Mouse (Mus musculus): ENCODE measurements at regions not wholly inside any gene's neighbourhood (a gene's known extent, or its start where the extent isn't known, plus 50 kb on each side); places are given as distances from the start of the nearest gene placed in this dataset.

GRCm38 (mm10) chr16:95929700-95930435 is 60.9 kb downstream of the Psmg1 start:
- Histone ChIP-seq H3K27ac (replicated peaks; ENCODE audit: low read depth, low read length) (no peak overlapping the region), H3K4me3 (ENCODE audit: insufficient read depth, low read depth, low read length) (no peak overlapping the region), H3K4me1 (ENCODE audit: control insufficient read depth, insufficient read depth, insufficient read length, low read length) (peaks cover 11% of the 10 kb centered on the region)

DNA sequence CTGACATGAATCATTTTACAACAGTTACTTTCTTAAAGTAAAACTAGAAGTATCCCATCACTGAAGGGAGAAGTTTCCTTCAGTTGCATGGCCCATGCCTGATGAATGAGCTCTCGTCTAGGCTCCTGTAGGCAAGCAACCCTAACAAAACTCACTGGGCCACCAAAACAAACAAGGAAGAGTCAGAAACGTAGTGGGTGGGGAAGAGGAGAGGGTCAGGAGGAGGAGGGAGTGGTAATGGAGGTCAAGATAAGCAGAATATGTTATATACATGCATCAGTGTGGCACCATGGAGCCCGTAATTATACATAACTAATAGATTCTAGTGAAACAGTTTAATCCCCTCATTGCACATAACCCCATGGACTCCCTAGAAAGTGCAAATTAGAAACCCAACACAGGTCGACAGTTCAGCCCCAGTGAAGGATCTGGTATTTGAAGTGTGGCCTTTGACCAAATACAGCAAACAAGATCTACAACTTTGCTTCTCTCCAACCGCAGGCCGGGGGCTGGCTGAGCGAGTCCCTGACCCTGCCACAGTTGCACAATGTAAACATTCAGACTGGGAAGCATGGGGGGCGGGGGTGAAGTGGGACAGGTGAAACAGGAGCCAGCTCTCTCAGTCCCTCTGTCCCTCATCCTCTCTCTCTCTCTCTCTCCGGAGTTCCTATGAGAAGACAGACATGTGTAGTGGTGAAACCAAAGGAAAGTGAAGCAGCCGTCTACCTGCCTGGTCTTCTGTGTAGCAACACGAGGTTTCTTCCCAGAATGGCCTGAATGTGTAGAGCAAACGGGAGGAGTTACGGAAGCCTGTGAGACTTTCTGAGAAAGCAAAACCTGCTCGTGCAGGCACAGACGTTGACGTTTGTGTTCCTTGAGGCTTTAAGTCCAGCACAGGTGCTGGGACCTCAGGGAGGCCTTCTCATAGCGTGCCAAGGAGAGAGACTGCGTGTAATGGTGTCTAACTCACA is 62.2 kb downstream of the Psmg1 start:
- Histone ChIP-seq H3K4me3 (ENCODE audit: insufficient read depth, low read depth, low read length) (no peak overlapping the region), H3K27ac (replicated peaks; ENCODE audit: low read depth, low read length) (no peak overlapping the region), H3K4me1 (ENCODE audit: control insufficient read depth, insufficient read depth, insufficient read length, low read length) (peaks cover 11% of the 10 kb centered on the region)

DNA sequence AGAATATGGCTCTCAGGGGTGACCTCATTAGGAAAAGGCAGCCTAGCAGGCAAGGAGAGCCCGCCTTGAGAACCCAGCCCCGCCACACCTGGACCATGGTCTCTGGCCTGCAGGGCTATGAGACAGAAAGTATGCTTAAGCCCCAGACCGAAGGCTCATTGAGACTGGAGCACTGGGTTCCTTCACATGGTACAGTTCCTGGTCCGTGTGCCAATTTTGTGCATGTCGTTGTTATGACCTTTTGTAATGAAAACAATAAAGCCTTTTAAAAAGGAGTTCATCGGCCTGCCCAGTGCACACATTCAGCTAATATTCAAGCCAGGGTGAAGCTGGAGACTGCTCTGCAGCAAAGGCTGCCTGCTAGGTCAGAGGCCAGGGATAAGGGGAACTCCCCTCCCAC is 64.2 kb downstream of the Psmg1 start:
- Histone ChIP-seq H3K4me3 (ENCODE audit: insufficient read depth, low read depth, low read length) (no peak overlapping the region), H3K4me1 (ENCODE audit: control insufficient read depth, insufficient read depth, insufficient read length, low read length) (peaks cover 6% of the 10 kb centered on the region; the same call in 1 of the 2 replicates), H3K27ac (replicated peaks; ENCODE audit: low read depth, low read length) (no peak overlapping the region)

DNA sequence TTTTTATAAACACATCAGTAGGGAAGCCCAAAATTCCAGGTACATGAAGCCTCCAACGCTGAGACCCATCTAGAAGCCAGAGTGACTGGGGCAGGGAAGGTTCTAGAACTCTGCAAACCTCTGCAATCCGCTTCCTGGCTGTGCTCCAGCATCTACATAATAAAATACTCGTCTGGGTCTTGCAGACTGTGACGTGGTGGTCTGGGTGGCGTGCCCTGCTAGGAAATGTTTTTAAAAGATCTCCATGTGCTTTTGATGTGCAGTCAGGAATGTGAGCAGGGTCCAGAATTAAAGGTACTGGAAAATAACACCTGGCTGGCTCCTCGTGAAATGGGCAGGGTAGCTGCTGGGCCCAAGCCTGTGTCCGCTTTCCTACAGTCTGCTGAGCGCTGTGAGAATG is 66.0 kb downstream of the Psmg1 start:
- Histone ChIP-seq H3K4me1 (ENCODE audit: control insufficient read depth, insufficient read depth, insufficient read length, low read length) (no peaks in the 10 kb centered on the region), H3K27ac (replicated peaks; ENCODE audit: low read depth, low read length) (no peak overlapping the region), H3K4me3 (ENCODE audit: insufficient read depth, low read depth, low read length) (no peak overlapping the region)

DNA sequence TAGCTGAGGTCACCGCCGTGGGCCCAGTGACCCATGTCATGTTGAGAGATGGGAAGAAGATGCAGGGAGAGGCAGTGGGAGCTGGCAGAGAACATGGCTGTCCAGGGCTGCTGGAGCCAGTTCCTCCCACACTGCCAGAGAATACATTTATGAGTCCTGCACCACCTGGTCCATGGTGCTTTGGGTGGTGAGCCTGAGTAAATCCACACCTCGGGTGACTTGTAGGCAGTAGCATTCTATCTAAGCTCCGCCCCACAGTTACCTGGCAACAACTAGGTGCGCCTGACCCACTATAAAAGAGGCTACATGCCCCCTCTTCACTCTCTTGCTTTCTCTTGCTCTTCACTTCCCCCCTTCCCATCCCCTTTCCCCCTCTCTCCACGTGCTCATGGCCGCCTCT is 66.8 kb downstream of the Psmg1 start:
- no peak overlapping the region for H3K4me3 ChIP-seq (ENCODE audit: insufficient read depth, low read depth, low read length)
- H3K4me1 ChIP-seq (ENCODE audit: control insufficient read depth, insufficient read depth, insufficient read length, low read length): no peaks in the 10 kb centered on the region

DNA sequence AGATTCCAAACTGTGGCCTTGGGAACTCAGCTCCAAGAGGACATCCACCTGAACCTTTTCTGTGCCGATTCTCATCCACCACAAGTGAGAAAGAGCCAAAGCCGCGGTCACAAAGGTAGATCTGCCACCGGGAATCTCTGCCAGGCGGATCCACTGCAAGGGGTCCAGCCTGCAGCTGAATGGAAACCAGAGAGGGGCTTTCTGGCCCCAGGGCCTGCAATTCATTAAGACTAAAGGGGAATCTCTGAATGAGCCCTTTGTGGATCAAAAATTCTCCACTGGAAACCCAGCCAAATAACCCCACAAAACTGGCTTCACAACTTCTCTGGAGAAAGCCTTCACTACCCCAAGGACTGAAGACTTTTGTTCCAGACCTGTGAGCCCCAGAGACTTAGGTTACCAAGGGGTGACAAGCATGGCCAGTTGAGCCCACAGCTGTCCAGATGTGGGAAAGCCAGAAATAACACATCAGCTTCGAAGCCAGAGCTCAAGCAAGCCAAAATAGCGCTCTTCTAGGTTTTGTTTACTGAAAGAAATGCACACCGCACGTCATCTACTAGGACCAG is 68.3 kb downstream of the Psmg1 start:
- Histone ChIP-seq H3K4me3 (ENCODE audit: insufficient read depth, low read depth, low read length) (no peak overlapping the region), H3K27ac (replicated peaks; ENCODE audit: low read depth, low read length) (no peak overlapping the region), H3K4me1 (ENCODE audit: control insufficient read depth, insufficient read depth, insufficient read length, low read length) (no peaks in the 10 kb centered on the region)

More for the DNA sequence above, 66.8 kb downstream of the Psmg1 start:
- H3K27ac ChIP-seq (replicated peaks; ENCODE audit: low read depth, low read length): no peak overlapping the region

DNA sequence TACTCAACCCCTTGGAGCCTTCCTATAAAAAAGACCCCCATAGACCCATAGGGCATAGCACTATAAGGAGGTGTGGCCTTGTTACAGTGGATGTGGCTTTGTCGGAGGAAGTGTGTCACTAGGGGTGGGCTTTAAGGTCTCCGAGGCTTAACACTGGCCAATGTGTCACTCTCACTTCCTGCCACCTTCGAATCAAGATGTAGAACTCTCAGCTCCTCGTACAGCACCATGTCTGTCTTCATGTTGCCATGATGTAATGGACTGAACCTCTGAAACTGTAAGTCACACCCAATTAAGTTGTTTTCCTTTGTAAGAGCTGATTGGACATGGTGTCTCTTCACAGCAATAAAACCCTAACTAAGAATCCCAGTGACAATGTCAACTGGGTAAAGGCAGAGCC is 69.6 kb downstream of the Psmg1 start:
- Histone ChIP-seq H3K27ac (replicated peaks; ENCODE audit: low read depth, low read length) (no peak overlapping the region), H3K4me3 (ENCODE audit: insufficient read depth, low read depth, low read length) (no peak overlapping the region)

GRCm38 (mm10) chr16:95918651-95919425 is 71.9 kb downstream of the Psmg1 start:
- Histone ChIP-seq H3K4me1 (ENCODE audit: control insufficient read depth, insufficient read depth, insufficient read length, low read length) (no peaks in the 10 kb centered on the region), H3K27ac (replicated peaks; ENCODE audit: low read depth, low read length) (no peak overlapping the region), H3K4me3 (ENCODE audit: insufficient read depth, low read depth, low read length) (no peak overlapping the region)

More for the DNA sequence above, 69.6 kb downstream of the Psmg1 start:
- no peaks in the 10 kb centered on the region for H3K4me1 ChIP-seq (ENCODE audit: control insufficient read depth, insufficient read depth, insufficient read length, low read length)

GRCm38 (mm10) chr16:95917635-95918407 is 72.9 kb downstream of the Psmg1 start:
- no peak overlapping the region for H3K27ac ChIP-seq (replicated peaks; ENCODE audit: low read depth, low read length)
- no peaks in the 10 kb centered on the region for H3K4me1 ChIP-seq (ENCODE audit: control insufficient read depth, insufficient read depth, insufficient read length, low read length)
- no peak overlapping the region for H3K4me3 ChIP-seq (ENCODE audit: insufficient read depth, low read depth, low read length)

DNA sequence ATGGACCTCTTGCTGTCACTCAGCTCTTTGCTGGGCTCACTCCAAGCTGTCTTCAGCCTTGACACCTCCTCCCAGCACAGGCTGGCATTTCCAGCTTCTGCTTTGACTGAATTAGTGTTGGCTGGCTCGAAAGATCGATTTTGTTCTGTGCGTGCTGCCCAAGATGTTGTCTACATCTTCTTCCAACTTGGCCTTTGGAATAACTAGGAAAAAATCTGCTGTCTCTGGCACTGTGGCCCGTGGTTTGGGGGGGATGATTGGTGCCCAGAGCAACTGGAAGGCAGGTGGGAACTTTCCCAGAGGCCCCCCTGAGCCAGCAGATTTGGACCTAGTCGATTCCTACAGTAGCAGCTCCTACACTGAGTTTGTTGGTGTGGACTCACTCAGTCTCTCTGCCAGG is 76.9 kb downstream of the Psmg1 start:
- Histone ChIP-seq H3K4me1 (ENCODE audit: control insufficient read depth, insufficient read depth, insufficient read length, low read length) (no peaks in the 10 kb centered on the region), H3K4me3 (ENCODE audit: insufficient read depth, low read depth, low read length) (no peak overlapping the region), H3K27ac (replicated peaks; ENCODE audit: low read depth, low read length) (no peak overlapping the region)

- H3K27ac ChIP-seq (replicated peaks; ENCODE audit: low read depth, low read length): no peak overlapping the region
- peaks cover 3% of the 10 kb centered on the region; the same call in 1 of the 2 replicates for H3K4me1 ChIP-seq (ENCODE audit: control insufficient read depth, insufficient read depth, insufficient read length, low read length)
- no peak overlapping the region for H3K4me3 ChIP-seq (ENCODE audit: insufficient read depth, low read depth, low read length)
Observed at GRCm38 (mm10) chr16:95904531-95905165, 86.1 kb downstream of the Psmg1 start.

- no peak overlapping the region for H3K4me3 ChIP-seq (ENCODE audit: insufficient read depth, low read depth, low read length)
- no peak overlapping the region for H3K27ac ChIP-seq (replicated peaks; ENCODE audit: low read depth, low read length)
- H3K4me1 ChIP-seq (ENCODE audit: control insufficient read depth, insufficient read depth, insufficient read length, low read length): peaks cover 3% of the 10 kb centered on the region; the same call in 1 of the 2 replicates
Observed at GRCm38 (mm10) chr16:95903383-95903913, 87.3 kb downstream of the Psmg1 start.

DNA sequence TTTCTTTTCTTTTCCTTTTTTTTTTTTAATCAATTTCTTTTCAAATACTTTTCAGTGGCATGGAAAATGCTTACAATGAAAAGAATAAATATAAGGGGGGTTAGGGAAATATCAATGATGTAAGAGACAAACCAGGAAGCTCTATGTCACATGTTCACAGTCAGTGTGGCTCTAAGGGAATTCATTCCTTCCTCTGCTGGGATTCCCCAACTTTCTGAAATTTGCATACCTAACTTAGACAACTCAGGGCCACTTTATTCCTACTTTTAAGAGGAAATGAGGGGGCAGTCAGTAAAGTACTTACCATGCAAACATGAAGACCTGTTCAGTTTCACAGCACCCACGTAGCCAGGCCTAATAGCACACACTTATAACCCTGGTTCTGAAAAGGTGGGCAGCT is 88.6 kb downstream of the Psmg1 start:
- Histone ChIP-seq H3K27ac (replicated peaks; ENCODE audit: low read depth, low read length) (no peak overlapping the region), H3K4me1 (ENCODE audit: control insufficient read depth, insufficient read depth, insufficient read length, low read length) (peaks cover 3% of the 10 kb centered on the region; the same call in 1 of the 2 replicates), H3K4me3 (ENCODE audit: insufficient read depth, low read depth, low read length) (no peak overlapping the region)
